In genomic region chr10:111389890-111390289, GRCm38 (mm10) we compare ENCODE assay signal across 8 mouse cellular contexts.
DNase-seq lines count a peak whose midpoint lies in the region; ATAC-seq and TF ChIP-seq lines count a peak whose summit lies in the region.

No protein-coding gene starts in this region.

- no peaks in the 10 kb centered on the region for H3K4me1 ChIP-seq in liver, embryonic 12.5 days
- H3K4me1 ChIP-seq in embryonic fibroblast, embryonic 13.5 days (ENCODE audit: control insufficient read depth, insufficient read depth, low read length) = 0 out of 2 replicates have a peak, but pooled peaks cover 2% of the 10 kb centered on the region
- H3K4me1 ChIP-seq in limb, embryonic 15.5 days = peaks cover 4% of the 10 kb centered on the region; the same call in 1 of the 2 replicates

- H3K4me3 ChIP-seq in liver, embryonic 12.5 days = no peak overlapping the region
- no peak overlapping the region for H3K4me3 ChIP-seq in embryonic fibroblast, embryonic 13.5 days (ENCODE audit: insufficient read depth, low read length)
- H3K4me3 ChIP-seq in limb, embryonic 15.5 days = no peak overlapping the region

- DNase-seq in liver = peak; percentile 70
- peak; percentile 71 for DNase-seq in heart, adult 8-10 months (ENCODE audit: low spot score)
- DNase-seq in kidney, postnatal 10 days = peak; percentile 87
- peak; percentile 15 for DNase-seq in ovary, postnatal 10 days (ENCODE audit: low spot score)

- no peak overlapping the region for H3K27ac ChIP-seq in liver, embryonic 12.5 days
- peak overlapping the region; percentile 53; the same call in 1 of the 2 replicates for H3K27ac ChIP-seq in embryonic fibroblast, embryonic 13.5 days (ENCODE audit: insufficient read depth, low read length)
- H3K27ac ChIP-seq in limb, embryonic 15.5 days = no peak overlapping the region

- ATAC-seq in liver, embryonic 12.5 days = no peak
- ATAC-seq in limb, embryonic 15.5 days (ENCODE audit: insufficient number of reproducible peaks, low FRiP score, low TSS enrichment, low read depth) = peak; percentile 54; the same call in 1 of the 2 replicates
- no peak for ATAC-seq in CD4-positive, CD25-positive, alpha-beta regulatory T cell, adult 4 months

- no peak overlapping the region for H3K9ac ChIP-seq in liver, embryonic 12.5 days
- H3K9ac ChIP-seq in limb, embryonic 15.5 days = no peak overlapping the region

- H3K27me3 ChIP-seq in liver, embryonic 12.5 days (replicated peaks) = no peaks in the 10 kb centered on the region
- no peaks in the 10 kb centered on the region for H3K27me3 ChIP-seq in limb, embryonic 15.5 days

- H3K4me2 ChIP-seq in liver, embryonic 12.5 days = no peak overlapping the region
- H3K4me2 ChIP-seq in limb, embryonic 15.5 days = no peak overlapping the region

- TF ChIP-seq POLR2A in embryonic fibroblast, embryonic 13.5 days (IDR thresholded peaks at IDR 0.05; ENCODE audit: low read depth, low read length) = no peak

- no peaks in the 10 kb centered on the region for H3K36me3 ChIP-seq in liver, embryonic 12.5 days
- no peaks in the 10 kb centered on the region for H3K36me3 ChIP-seq in limb, embryonic 15.5 days

- TF ChIP-seq CTCF in embryonic fibroblast, embryonic 13.5 days (IDR thresholded peaks at IDR 0.05; ENCODE audit: borderline replicate concordance, insufficient read depth, low read length) = no peak

- 72% methylated on average over 9 of the region's 9 CpGs for WGBS in liver, embryonic 12.5 days (ENCODE audit: insufficient replicate concordance)
- 22% methylated on average over 9 of the region's 9 CpGs for whole genome bisulfite sequencing in limb, embryonic 15.5 days

- no peaks in the 10 kb centered on the region for H3K9me3 ChIP-seq in liver, embryonic 12.5 days (replicated peaks)
- H3K9me3 ChIP-seq in limb, embryonic 15.5 days = no peaks in the 10 kb centered on the region

Comparison
In these comparisons a context has a peak if more than half of its experiments do, and no peak if none do; other contexts are left out.
1. DNase-seq: peak in every context shown above with its lines; median percentile 87 in kidney, postnatal 10 days; 71 in heart, adult 8-10 months; 70 in liver; 15 in ovary, postnatal 10 days.